Mouse (Mus musculus): Measurements from ENCODE around the gene Mlst8.

DNA sequence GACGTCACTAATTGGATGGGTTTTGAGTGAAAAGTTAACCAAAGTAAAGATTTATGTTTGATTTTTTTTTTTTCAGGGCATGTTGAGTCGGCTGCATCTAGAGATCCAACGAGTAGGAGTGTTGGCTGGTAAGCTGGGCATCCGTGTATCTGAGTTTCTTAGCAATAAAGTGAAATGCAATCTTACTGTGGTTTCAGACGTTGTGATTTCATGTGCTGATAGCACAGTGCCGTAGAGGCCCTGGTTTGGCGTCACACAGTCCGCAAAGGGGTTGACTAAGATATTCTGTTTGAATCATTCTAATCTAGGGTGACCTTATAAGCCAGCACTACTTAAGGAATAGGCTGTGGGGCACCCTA, 49.7 kb upstream of the Mlst8 start:
- TF ChIP-seq POLR2A (IDR thresholded peaks at IDR 0.05; ENCODE audit: borderline replicate concordance, extremely low read depth, insufficient read depth, insufficient read length, poor library complexity, severe bottlenecking) (no peak), CTCF (IDR thresholded peaks at IDR 0.05; ENCODE audit: borderline replicate concordance, extremely low read depth, insufficient read depth, insufficient read length) (no peak)

Measured in brain, embryonic 14.5 days (tissue).